Mouse (Mus musculus) layer of hippocampus, postnatal 14 days (tissue): ENCODE results near the gene Skint10. TPM values are rescaled to one million over a fixed set of nuclear protein-coding genes. Genes with fewer than 3 reads are reported as not detected.

Source experiments
- DNase-seq, 2 experiments: peaks; one replicate each; pipeline ENCODE4 v3.0.0; 2021 to 2022; ENCODE audit warnings: low spot score in 2 of 2, mixed read lengths in 1 of 2
- long read RNA-seq, 2 experiments: library from polyadenylated mRNA; stranded (forward); transcript quantifications; one replicate each; pipeline ENCODE4 v2.0.0; 2021
- total RNA-seq, 2 experiments: library from RNA; stranded (reverse); gene quantifications; 2 replicates each; pipeline ENCODE4 v1.2.3; 2021

Skint10 gene
- not detected for total RNA-seq
- long read RNA-seq, experiment 1, result 0 reads
- long read RNA-seq, experiment 2, result 0 reads

GRCm38 (mm10) chr4:112774766-112775165 is at the start of gene Skint10:
Gene Skint10 (minus strand): TSS chr4:112774866.
- DNase-seq, result no peak

- no peak for DNase-seq
Observed at GRCm38 (mm10) chr4:112790646-112791045, 16.0 kb upstream of the Skint10 start.

Other genes starting within 250 kb of the Skint10 start
- gene Skint2, start 217.7 kb downstream of the Skint10 start, total RNA-seq, result not detected